Mouse (Mus musculus) intestine, postnatal 0 days (tissue): ENCODE measurements around the gene Gucy1b1. TPM values are rescaled to one million over a fixed set of nuclear protein-coding genes. Genes with fewer than 3 reads are reported as not detected.

Experiments used
- ATAC-seq: fragments of 200-750 bp; cut with Nextera tagmentation; 2 replicates; pipeline ENCODE4 v1.8.0; 2017; ENCODE audit warnings: mild to moderate bottlenecking, moderate TSS enrichment, moderate library complexity
- H3K27ac ChIP-seq: fragments of 300-500 bp; sonication (generic); 2 replicates; pipeline ENCODE4 v1.5.1; 2014; ENCODE audit warnings: mild to moderate bottlenecking, low read depth, low read length, moderate library complexity
- H3K27me3 ChIP-seq: fragments of 300-500 bp; sonication (generic); replicated peaks from 2 replicates; pipeline ENCODE4 v1.6.1; 2014; ENCODE audit warnings: low read length, mixed read lengths; ENCODE audit not compliant: control insufficient read depth, insufficient read depth
- H3K36me3 ChIP-seq: fragments of 300-500 bp; sonication (generic); 2 replicates; pipeline ENCODE4 v1.6.1; 2014; ENCODE audit warnings: mild to moderate bottlenecking, moderate library complexity; ENCODE audit not compliant: control insufficient read depth, insufficient read depth
- H3K4me1 ChIP-seq: fragments of 300-500 bp; sonication (generic); replicated peaks from 2 replicates; pipeline ENCODE4 v1.6.1; 2014; ENCODE audit warnings: antibody characterized with exemption, low read length, mixed read lengths; ENCODE audit not compliant: control insufficient read depth, insufficient read depth
- H3K4me2 ChIP-seq: fragments of 300-500 bp; sonication (generic); replicated peaks from 2 replicates; pipeline ENCODE4 v1.6.1; 2014; ENCODE audit warnings: low read depth, mild to moderate bottlenecking, moderate library complexity
- H3K4me3 ChIP-seq: fragments of 300-500 bp; sonication (generic); 2 replicates; pipeline ENCODE4 v1.5.1; 2014; ENCODE audit warnings: low read depth, low read length
- H3K9ac ChIP-seq: fragments of 300-500 bp; sonication (generic); 2 replicates; pipeline ENCODE4 v1.6.1; 2014; ENCODE audit warnings: mild to moderate bottlenecking, low read depth, low read length
- H3K9me3 ChIP-seq: fragments of 300-500 bp; sonication (generic); 2 replicates; pipeline ENCODE4 v1.6.1; 2016; ENCODE audit warnings: mixed run types; ENCODE audit not compliant: control insufficient read depth
- CTCF ChIP-seq: sonication (generic); IDR thresholded peaks from 2 replicates; pipeline ENCODE4 v1.5.1; 2016; ENCODE audit warnings: low read depth, mild to moderate bottlenecking, control low read depth, antibody characterized with exemption, moderate library complexity
- WGBS: fragments of 180-500 bp; shearing (Covaris S2); extraction: QIAGEN DNeasy Blood & Tissue Kit; methylation state at CpG from one replicate; pipeline ENCODE4 v1.1.7; 2014; 5-methylcytosine and 5-hydroxymethylcytosine counted together
- polyA plus RNA-seq: library from polyadenylated mRNA; unstranded; fragments of >200 nt; fragmentation: Nextera tagmentation; extraction: Ambion mirVana; gene quantifications from 2 replicates; pipeline ENCODE4 v1.2.1, GENCODE M21; 2015

Gucy1b1 gene
- polyA plus RNA-seq, 1 experiment from 2014 or later: 23.3 TPM

DNA sequence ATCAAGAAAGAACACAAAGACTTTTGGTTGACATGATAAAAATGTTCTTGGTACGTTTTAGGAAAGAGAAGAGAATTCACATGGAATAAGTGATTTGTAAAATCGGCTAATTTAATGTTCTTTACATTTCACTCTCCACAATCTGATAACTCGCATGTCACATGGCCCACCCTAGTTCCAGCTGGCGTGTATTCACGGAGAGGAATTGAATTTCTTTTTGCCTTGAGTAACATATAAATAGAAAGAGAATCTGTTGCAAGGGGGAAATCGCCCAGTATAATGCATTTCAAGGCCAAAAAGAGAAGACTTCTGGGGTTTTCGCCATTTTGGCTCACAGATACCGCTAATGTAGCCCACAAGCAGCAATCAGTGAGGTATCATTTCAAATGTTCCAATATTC is 28.4 kb downstream of the Gucy1b1 start:
- no peak overlapping the region for H3K4me2 ChIP-seq
- ATAC-seq: no peak
- 78% methylated on average over 8 of the region's 8 CpGs for WGBS
- H3K36me3 ChIP-seq: no peaks in the 10 kb centered on the region
- no peak for TF ChIP-seq CTCF
- H3K27ac ChIP-seq: no peak overlapping the region
- H3K4me1 ChIP-seq: no peaks in the 10 kb centered on the region
- no peak overlapping the region for H3K9ac ChIP-seq
- H3K27me3 ChIP-seq: no peaks in the 10 kb centered on the region
- H3K9me3 ChIP-seq: no peaks in the 10 kb centered on the region
- no peak overlapping the region for H3K4me3 ChIP-seq

- no peak for TF ChIP-seq CTCF
- H3K27me3 ChIP-seq: no peaks in the 10 kb centered on the region
- H3K36me3 ChIP-seq: no peaks in the 10 kb centered on the region
- no peaks in the 10 kb centered on the region for H3K9me3 ChIP-seq
- H3K4me1 ChIP-seq: no peaks in the 10 kb centered on the region
- 73% methylated on average over 5 of the region's 5 CpGs for WGBS
- no peak overlapping the region for H3K27ac ChIP-seq
- no peak overlapping the region for H3K9ac ChIP-seq
- no peak overlapping the region for H3K4me2 ChIP-seq
- ATAC-seq: no peak
- H3K4me3 ChIP-seq: no peak overlapping the region
These were observed 29.6 kb downstream of the Gucy1b1 start for GRCm38 (mm10) chr3:82044902-82045301.

DNA sequence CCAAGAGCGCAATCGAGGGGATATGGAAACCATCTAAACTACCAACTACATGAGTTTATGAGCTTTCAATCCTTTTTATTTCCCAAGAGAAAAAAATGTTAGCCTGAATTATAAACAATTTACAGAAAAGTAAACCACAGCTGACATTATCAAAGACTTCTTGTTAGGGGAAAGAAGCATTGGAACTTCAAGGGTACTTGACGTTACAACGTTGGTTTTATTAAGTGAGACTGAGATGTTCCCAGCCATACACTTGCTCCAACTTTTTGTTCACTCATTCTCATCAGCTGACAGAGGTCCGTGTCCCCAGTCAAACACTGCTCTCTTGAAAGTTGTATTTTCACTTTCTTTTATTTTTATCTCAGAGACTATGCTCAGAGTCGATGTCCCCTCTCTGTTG is 30.8 kb downstream of the Gucy1b1 start:
- WGBS: 60% methylated on average over 6 of the region's 6 CpGs
- TF ChIP-seq CTCF: no peak
- Histone ChIP-seq H3K4me3 (no peak overlapping the region), H3K9ac (no peak overlapping the region), H3K27ac (no peak overlapping the region), H3K4me1 (no peaks in the 10 kb centered on the region), H3K27me3 (no peaks in the 10 kb centered on the region), H3K4me2 (no peak overlapping the region), H3K36me3 (no peaks in the 10 kb centered on the region), H3K9me3 (no peaks in the 10 kb centered on the region)
- ATAC-seq: no peak

- H3K9me3 ChIP-seq: no peaks in the 10 kb centered on the region
- no peak overlapping the region for H3K9ac ChIP-seq
- H3K27ac ChIP-seq: no peak overlapping the region
- H3K4me2 ChIP-seq: no peak overlapping the region
- 56% methylated on average over 2 of the region's 2 CpGs for WGBS
- no peaks in the 10 kb centered on the region for H3K27me3 ChIP-seq
- no peaks in the 10 kb centered on the region for H3K36me3 ChIP-seq
- no peak for TF ChIP-seq CTCF
- ATAC-seq: no peak
- no peak overlapping the region for H3K4me3 ChIP-seq
- H3K4me1 ChIP-seq: no peaks in the 10 kb centered on the region
These were observed 38.0 kb downstream of the Gucy1b1 start for GRCm38 (mm10) chr3:82036262-82037044.

GRCm38 (mm10) chr3:82030008-82030748 is 44.3 kb downstream of the Gucy1b1 start:
- Histone ChIP-seq H3K4me1 (no peaks in the 10 kb centered on the region), H3K9me3 (no peaks in the 10 kb centered on the region), H3K9ac (no peak overlapping the region), H3K4me2 (no peak overlapping the region), H3K4me3 (no peak overlapping the region), H3K27me3 (no peaks in the 10 kb centered on the region), H3K36me3 (no peaks in the 10 kb centered on the region), H3K27ac (no peak overlapping the region)
- TF ChIP-seq CTCF: no peak
- no peak for ATAC-seq
- WGBS: 59% methylated on average over 1 of the region's 1 CpGs

DNA sequence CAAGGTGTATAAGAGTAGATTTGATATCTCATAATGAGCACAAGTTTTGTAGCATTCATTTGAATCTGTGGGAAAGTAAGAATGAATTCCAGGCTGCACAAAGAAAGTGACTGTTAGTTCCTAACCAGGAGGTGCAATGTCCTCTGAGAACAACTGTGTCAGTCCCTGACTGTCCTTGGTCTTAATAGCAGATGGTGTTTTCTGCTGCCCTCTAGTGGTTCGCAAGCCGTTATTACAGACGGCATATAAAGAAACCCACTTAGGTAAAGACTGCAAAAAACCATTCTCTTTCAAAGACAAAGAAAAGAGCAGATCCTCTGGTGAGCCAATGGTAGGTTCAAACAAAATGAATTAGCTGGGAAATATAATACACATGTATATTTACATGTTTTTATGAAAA is 45.3 kb downstream of the Gucy1b1 start:
- Histone ChIP-seq H3K9ac (no peak overlapping the region), H3K4me1 (no peaks in the 10 kb centered on the region), H3K9me3 (no peaks in the 10 kb centered on the region), H3K4me2 (no peak overlapping the region), H3K27me3 (no peaks in the 10 kb centered on the region), H3K27ac (no peak overlapping the region), H3K36me3 (no peaks in the 10 kb centered on the region), H3K4me3 (no peak overlapping the region)
- TF ChIP-seq CTCF: peak; percentile 80
- ATAC-seq: no peak
- 2% methylated on average over 3 of the region's 3 CpGs for WGBS
